Mouse (Mus musculus) adrenal gland, adult (tissue): ENCODE data around the gene Olfr521.
"Not testable (repeated sequence)": the region's sequence is repeated elsewhere in the genome, so short reads cannot be mapped to it uniquely, and the experiment has no call there.

Experiments
- DNase-seq, 2 experiments: peaks; one replicate each; pipeline ENCODE4 v3.0.0; 2022 to 2023; ENCODE audit warnings: low spot score in 1 of 2; ENCODE audit not compliant: inconsistent age in 2 of 2

Gene Olfr521

DNA sequence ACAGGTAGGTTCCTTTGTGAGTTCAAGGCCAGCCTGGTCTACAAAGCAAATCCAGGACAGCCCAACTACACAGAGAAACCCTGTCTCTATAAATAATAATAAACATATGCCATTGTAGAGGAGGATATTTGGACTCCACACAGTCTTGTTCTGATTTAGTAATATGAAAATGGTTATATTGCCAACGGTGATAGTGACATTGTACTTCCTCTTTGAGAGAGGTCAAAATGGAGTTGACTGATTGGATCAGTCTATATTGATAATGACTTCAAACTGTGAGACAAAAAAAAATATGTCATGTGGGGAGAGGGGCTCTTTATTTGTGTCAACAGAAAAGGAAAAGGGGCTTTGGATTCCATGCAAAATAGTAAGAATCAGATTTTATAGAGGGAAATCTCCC is 42.0 kb downstream of the Olfr521 start:
- no peak for DNase-seq

DNA sequence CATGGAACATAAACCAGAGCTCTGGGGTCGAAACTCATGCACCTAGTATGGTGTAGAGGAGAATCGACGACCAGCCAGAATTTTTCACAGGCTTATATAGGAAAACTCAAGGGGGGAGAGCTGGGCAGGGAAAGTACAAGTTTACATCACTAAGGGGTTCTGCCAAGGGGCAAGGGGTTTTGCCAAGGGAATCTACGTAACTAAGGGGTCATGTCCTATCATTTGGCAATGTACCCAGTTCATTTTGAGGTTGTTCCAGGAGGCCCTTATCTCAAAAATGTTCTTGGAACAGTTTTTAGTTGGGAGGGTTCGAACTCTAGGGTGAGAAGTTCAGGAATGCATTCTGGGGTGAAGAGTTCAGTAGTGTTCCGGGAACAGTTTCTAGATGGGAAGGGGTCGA is 43.7 kb downstream of the Olfr521 start:
- DNase-seq = not testable (repeated sequence)

DNA sequence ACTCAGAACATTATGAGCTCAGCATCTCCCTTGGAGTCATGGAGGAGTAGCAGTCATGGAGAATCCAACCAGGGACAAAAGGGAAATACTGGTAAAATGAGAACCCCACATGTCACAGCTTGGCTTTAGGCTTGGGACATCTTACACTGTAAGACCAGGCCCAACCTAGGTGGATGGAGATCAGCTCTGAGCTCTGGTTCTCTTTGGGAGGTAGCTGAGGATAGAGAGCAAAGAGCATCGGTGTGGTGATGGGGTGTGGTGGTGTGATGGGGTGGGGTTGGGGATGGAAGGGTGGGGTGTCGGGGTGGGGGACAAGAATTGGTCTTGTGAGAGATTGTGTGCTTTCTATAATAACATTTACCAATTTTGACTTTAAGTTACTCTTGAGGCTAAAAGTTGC is 47.5 kb downstream of the Olfr521 start:
- DNase-seq = no peak

DNA sequence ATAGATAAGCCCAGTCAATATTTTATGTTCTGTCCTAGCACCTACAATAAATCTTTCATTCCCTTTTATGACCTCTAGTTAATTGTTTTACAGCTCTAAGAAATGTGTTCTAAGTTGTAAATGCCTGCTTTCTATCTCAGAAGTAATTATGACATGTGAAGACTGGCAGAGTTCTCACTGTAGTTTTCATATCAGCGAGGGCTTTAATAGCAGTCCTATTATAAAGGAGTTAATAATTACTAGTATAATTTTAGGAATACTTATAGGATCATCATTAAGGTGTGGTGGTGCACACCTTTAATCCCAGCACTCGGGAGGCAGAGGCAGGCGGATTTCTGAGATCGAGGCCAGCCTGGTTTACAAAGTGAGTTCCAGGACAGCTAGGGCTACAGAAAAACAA is 48.4 kb downstream of the Olfr521 start:
- no peak for DNase-seq

DNA sequence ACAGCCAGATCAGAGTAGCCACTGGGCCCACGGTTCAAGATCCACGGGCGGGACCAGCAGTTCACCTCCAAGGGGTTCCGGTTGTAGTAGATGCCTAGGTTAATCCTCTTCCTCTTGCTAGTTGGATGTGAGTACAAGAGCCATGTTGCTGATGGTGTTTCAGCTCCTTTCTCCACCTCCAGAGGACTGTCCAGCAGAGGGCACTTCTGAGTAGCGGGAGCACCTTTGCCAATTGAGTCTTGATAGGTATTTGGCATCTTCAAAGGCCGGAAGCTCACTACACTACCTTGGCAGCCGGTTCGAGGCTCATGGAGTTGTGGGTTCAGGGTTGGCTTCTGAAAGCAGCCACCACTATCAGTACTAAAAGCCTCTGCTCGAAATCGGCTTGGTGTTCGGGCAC is 50.1 kb downstream of the Olfr521 start:
- DNase-seq = peak; percentile 32 to 78

DNA sequence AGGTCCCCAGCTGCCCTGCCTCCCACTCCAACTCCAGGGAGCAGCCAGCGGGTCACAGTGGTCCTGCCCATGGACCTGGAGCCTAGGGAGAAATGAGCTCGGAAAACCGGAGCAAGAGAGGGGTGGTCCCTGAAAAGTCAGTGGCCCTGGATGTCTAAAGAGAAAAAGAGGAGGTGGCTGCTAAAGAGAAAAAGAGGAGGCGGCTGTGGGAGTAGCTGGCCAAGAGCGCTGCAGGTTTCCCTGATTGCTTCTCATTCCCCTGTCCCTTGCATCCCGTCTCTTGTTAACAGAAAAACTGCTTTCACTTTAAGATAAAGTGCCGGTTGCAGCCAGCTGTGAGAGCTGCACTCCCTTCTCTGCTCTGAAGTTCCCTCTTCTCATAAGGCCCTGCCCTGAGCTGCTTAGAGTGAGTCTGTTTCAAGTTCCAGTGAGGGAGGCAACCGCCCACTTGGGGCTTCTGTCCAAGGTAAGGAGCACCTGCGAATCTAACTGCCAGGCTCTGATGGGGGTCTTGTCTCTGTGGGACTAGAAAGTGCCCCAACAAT is 54.9 kb downstream of the Olfr521 start:
- not testable (repeated sequence) for DNase-seq
